Mouse (Mus musculus): ENCODE measurements around the gene Rarb.

DNA sequence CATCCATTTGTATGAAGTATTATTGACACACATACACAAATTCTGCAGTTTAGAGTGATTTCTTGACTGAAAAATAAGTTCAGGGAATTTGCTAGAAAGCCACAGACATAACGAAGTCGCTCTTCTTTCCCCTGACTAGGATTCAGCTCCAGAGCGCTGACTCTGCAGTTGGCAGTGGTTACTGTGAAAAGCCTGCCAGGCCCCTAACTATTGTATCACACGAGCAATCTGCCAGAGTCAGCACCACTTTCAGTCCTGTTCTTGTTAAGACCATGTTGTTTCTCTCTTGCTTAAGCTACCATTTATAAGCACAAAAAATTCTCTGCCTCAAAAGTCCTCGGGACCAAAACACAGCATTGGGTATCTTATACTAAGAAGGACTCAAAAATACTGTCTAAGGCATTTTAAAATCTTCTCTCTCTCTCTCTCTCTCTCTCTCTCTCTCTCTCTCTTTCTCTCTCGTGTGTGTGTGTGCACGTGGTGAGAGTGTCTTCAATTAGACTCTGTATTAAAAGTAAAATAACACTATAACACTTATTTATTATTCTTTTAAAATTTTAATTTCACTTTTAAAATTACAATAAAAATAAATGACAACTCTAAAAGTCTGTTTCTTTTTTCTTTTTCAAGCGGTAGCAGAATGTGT is 22.1 kb upstream of the Rarb start:
- TF ChIP-seq POLR2A (IDR thresholded peaks at IDR 0.05; ENCODE audit: borderline replicate concordance, extremely low read depth, insufficient read depth, insufficient read length, poor library complexity, severe bottlenecking), result no peak
- TF ChIP-seq CTCF (IDR thresholded peaks at IDR 0.05; ENCODE audit: borderline replicate concordance, extremely low read depth, insufficient read depth, insufficient read length), result no peak

Measured in brain, embryonic 14.5 days (tissue).